Mouse (Mus musculus) stomach, postnatal 0 days (tissue): ENCODE results near the gene Tmem230. TPM values are rescaled to one million over a fixed set of nuclear protein-coding genes. Genes with fewer than 3 reads are reported as not detected.
A peak's percentile ranks its signal among the peaks of the same experiment; 100 is the strongest.

Experiments used
- ATAC-seq: fragments of 200-750 bp; cut with Nextera tagmentation; 2 replicates; pipeline ENCODE4 v1.8.0; 2017; ENCODE audit not compliant: low FRiP score, low TSS enrichment
- DNase-seq: peaks from one replicate; pipeline ENCODE4 v3.0.0-alpha.2; 2016; ENCODE audit warnings: low spot score
- H3K27ac ChIP-seq: fragments of 300-500 bp; sonication (generic); replicated peaks from 2 replicates; pipeline ENCODE4 v1.5.1; 2014; ENCODE audit warnings: mild to moderate bottlenecking, control low read depth
- H3K27me3 ChIP-seq: fragments of 300-500 bp; sonication (generic); 2 replicates; pipeline ENCODE4 v1.6.1; 2014; ENCODE audit warnings: low read length; ENCODE audit not compliant: control insufficient read depth, insufficient read depth
- H3K36me3 ChIP-seq: fragments of 300-500 bp; sonication (generic); 2 replicates; pipeline ENCODE4 v1.6.1; 2014; ENCODE audit warnings: low read length, mixed read lengths; ENCODE audit not compliant: control insufficient read depth, insufficient read depth
- H3K4me1 ChIP-seq: fragments of 300-500 bp; sonication (generic); replicated peaks from 2 replicates; pipeline ENCODE4 v1.6.1; 2014; ENCODE audit warnings: antibody characterized with exemption; ENCODE audit not compliant: control insufficient read depth, insufficient read depth
- H3K4me2 ChIP-seq: fragments of 300-500 bp; sonication (generic); replicated peaks from 2 replicates; pipeline ENCODE4 v1.6.1; 2014; ENCODE audit warnings: low read depth, mild to moderate bottlenecking, control low read depth, moderate library complexity
- H3K4me3 ChIP-seq: fragments of 300-500 bp; sonication (generic); 2 replicates; pipeline ENCODE4 v1.5.1; 2014; ENCODE audit warnings: low read depth, low read length, control low read depth
- H3K9ac ChIP-seq: fragments of 300-500 bp; sonication (generic); 2 replicates; pipeline ENCODE4 v1.6.1; 2014; ENCODE audit warnings: mild to moderate bottlenecking, low read length, control low read depth, mixed read lengths
- H3K9me3 ChIP-seq: fragments of 300-500 bp; sonication (generic); 2 replicates; pipeline ENCODE4 v1.6.1; 2016; ENCODE audit warnings: low read length; ENCODE audit not compliant: control insufficient read depth
- CTCF ChIP-seq: IDR thresholded peaks from 2 replicates; pipeline ENCODE4 v1.5.1; 2016; ENCODE audit warnings: antibody characterized with exemption, low read depth, mild to moderate bottlenecking, moderate library complexity
- EP300 ChIP-seq: optimal IDR thresholded peaks from 2 replicates; pipeline ENCODE3; 2016; ENCODE audit warnings: antibody characterized with exemption
- WGBS: fragments of 180-500 bp; shearing (Covaris S2); extraction: QIAGEN DNeasy Blood & Tissue Kit; methylation state at CpG from one replicate; pipeline ENCODE4 v1.1.7; 2014; 5-methylcytosine and 5-hydroxymethylcytosine counted together
- polyA plus RNA-seq: library from polyadenylated mRNA; unstranded; fragments of >200 nt; fragmentation: Nextera tagmentation; extraction: Ambion mirVana; gene quantifications from 2 replicates; pipeline ENCODE4 v1.2.1, GENCODE M21; 2015

Tmem230 gene
- polyA plus RNA-seq, 1 experiment from 2014 or later: 29.4 TPM

DNA sequence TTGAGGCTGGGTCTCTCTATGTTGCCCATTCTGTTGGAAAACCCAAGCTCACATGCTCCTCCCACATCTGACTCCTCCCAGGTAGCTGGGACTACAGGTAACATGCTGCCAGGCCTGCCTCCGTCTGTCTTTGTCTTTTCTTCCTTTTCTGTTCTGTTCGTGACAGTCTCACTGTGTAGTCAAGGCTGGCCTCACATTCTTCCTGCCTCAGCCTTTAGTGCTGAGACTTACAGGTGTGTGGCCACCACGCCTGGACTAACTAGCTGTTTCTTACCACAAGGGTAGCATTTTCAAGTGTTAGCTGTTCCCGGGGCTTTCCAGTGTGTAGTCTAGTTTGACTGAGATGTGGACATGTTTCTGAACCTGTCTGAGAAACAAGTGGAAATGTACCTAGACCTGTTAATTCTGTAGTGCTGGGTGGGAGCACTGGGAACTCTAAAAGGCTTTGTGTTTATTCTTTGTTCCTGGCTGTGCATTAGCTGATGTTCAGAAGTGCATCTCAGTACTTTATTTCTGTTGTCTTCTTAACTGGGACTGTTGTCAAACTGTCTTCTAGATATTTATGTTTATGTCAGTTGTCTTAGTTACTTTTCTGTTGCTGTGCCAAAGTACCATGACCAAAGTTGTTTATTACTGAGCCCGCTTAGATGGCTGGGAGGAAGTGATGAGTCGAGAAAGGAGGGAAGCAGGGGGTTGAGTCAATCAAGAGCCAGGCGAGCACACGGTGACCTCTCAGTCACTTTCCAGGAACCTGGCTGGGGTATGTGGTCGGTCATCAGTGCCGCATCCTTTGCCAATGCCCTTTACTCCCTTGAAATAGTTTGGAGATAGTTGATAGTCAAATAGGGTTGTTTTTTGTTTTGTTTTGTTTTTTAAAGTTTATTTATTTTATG is 34.2 kb upstream of the Tmem230 start:
- no peak overlapping the region for H3K9ac ChIP-seq
- H3K27me3 ChIP-seq: no peaks in the 10 kb centered on the region
- no peak for DNase-seq
- H3K4me2 ChIP-seq: no peak overlapping the region
- no peak overlapping the region for H3K4me3 ChIP-seq
- H3K9me3 ChIP-seq: no peaks in the 10 kb centered on the region
- peak overlapping the region; percentile 58; the same call in 1 of the 2 replicates for H3K27ac ChIP-seq
- no peaks in the 10 kb centered on the region; the same call in 1 of the 2 replicates for H3K36me3 ChIP-seq
- 55% methylated on average over 10 of the region's 10 CpGs for WGBS
- ATAC-seq: no peak
- peaks cover 7% of the 10 kb centered on the region for H3K4me1 ChIP-seq
- TF ChIP-seq EP300 (no peak), CTCF (no peak)

DNA sequence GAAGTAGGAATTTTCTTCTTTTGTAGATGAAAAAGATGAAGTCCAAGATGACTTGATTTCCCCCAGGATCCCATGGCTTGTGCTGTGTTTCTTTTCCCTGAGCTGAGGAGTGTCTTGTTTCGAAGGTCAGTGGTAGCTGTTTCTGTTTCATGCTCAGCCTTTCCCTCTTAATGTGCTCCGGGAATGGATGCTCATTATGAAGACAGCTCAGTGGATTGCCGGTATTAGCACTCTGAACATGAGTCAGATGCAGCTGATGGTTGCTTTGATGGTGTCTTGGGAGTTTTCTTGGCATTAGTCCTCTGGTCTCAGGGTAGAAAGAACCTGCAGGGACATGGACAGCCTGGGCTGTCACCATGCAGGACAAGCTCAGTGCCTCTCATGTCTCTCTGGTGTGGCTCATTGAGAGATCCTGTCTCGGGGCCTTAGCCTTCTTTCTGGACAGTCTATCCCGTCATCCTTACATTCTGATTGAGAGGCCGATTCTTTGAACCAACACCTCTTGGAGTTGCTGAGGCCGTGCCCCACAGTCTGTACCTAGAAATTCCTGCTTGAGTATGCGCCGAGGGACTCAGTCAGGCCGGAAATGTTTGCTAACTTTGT is 33.0 kb upstream of the Tmem230 start:
- no peak for DNase-seq
- no peaks in the 10 kb centered on the region; the same call in 1 of the 2 replicates for H3K36me3 ChIP-seq
- H3K4me1 ChIP-seq: peaks cover 7% of the 10 kb centered on the region
- TF ChIP-seq CTCF (no peak), EP300 (no peak)
- no peak overlapping the region for H3K9ac ChIP-seq
- no peaks in the 10 kb centered on the region for H3K27me3 ChIP-seq
- no peak overlapping the region for H3K4me2 ChIP-seq
- H3K4me3 ChIP-seq: no peak overlapping the region
- H3K9me3 ChIP-seq: no peaks in the 10 kb centered on the region
- ATAC-seq: no peak
- H3K27ac ChIP-seq: no peak overlapping the region
- WGBS: 82% methylated on average over 10 of the region's 10 CpGs

DNA sequence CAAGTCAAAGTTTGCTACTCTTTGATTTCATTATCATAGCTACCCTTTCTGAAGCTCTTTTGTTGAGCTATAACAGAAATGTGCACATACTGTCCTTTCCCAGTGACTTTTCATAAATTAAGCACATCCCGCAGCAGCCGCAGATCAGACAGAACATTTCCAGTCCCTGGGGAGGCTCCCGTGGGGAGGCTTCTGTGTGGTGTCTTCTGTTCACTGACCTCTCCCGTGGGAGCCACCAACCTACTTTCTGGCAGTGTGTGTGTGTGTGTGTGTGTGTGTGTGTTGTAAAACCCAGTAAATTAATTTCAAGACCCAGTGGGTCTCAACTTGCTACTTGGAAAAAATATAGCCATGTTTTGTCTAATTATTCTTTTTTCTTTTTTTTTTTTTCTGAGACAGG is 32.4 kb upstream of the Tmem230 start:
- WGBS: 52% methylated on average over 4 of the region's 4 CpGs
- TF ChIP-seq CTCF (no peak), EP300 (no peak)
- Histone ChIP-seq H3K9ac (no peak overlapping the region), H3K4me1 (peaks cover 7% of the 10 kb centered on the region), H3K36me3 (no peaks in the 10 kb centered on the region; the same call in 1 of the 2 replicates), H3K27me3 (no peaks in the 10 kb centered on the region), H3K27ac (no peak overlapping the region), H3K4me2 (no peak overlapping the region), H3K9me3 (no peaks in the 10 kb centered on the region), H3K4me3 (no peak overlapping the region)
- no peak for ATAC-seq
- no peak for DNase-seq

DNA sequence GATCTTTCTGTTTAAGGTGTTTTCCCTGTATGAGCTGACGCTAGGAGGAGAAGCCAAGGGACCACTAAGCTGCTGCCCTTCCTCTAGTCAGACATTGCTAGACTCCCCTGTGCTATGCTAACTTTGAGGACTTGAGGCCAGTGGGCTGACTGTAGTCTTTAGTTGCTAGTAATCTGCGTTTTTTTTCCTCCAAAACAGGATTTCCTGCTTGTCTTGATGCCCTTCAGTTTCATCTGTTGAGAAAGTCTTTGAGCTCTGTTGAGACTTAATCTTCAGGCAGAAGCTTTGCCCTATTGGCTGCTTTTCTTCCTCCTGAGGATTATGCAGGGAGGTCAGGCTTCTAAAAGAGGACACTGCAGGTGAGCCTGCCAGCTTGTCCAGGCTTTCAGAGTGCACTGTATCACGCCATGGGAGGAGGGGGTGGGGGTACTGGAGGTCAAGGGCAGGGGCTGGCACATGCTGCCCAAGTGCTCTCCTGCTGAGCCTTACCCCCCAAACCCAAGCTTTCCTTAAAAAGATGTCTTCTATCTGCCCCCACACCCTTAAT is 31.8 kb upstream of the Tmem230 start:
- no peak for ATAC-seq
- no peak overlapping the region for H3K4me3 ChIP-seq
- H3K9ac ChIP-seq: no peak overlapping the region
- peaks cover 7% of the 10 kb centered on the region for H3K4me1 ChIP-seq
- H3K27me3 ChIP-seq: no peaks in the 10 kb centered on the region
- H3K4me2 ChIP-seq: no peak overlapping the region
- 69% methylated on average over 3 of the region's 3 CpGs for WGBS
- no peak for DNase-seq
- no peak overlapping the region for H3K27ac ChIP-seq
- no peaks in the 10 kb centered on the region for H3K9me3 ChIP-seq
- H3K36me3 ChIP-seq: no peaks in the 10 kb centered on the region; the same call in 1 of the 2 replicates
- no peak for TF ChIP-seq EP300
- no peak for TF ChIP-seq CTCF

DNA sequence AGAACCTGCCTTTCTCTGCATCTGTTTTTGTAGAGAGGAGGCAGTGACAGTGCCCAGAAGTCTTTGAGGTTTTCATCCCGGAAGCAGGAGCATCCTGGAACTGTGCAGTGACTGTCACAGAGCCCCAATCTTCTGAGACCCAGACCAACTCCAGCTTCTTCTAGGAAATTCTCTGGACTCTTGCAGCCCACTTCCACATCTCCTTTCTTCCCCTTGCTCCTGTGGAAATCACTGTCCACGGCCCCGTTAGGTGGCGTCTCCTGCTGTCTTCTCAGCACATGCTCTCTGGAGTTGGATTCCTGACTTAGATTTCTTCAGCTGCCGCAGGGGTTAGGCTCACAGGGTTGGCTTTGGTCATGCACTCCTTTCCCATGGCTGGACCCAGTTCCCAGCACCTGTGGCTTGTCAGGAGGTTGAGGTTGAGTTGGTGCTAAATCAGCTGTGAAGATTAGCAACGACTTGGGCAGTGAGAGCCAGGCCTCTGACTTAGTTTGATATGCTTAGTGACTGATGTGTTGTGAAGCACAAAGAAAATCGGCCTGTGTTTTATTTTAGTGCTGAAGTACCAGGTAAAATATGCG is 30.8 kb upstream of the Tmem230 start:
- DNase-seq (no peak), ATAC-seq (no peak)
- H3K9ac ChIP-seq: no peak overlapping the region
- TF ChIP-seq EP300: no peak
- TF ChIP-seq CTCF: no peak
- peaks cover 7% of the 10 kb centered on the region for H3K4me1 ChIP-seq
- no peaks in the 10 kb centered on the region; the same call in 1 of the 2 replicates for H3K36me3 ChIP-seq
- no peaks in the 10 kb centered on the region for H3K27me3 ChIP-seq
- H3K27ac ChIP-seq: no peak overlapping the region
- 77% methylated on average over 8 of the region's 8 CpGs for WGBS
- no peak overlapping the region for H3K4me2 ChIP-seq
- H3K9me3 ChIP-seq: no peaks in the 10 kb centered on the region
- no peak overlapping the region for H3K4me3 ChIP-seq
